Mouse (Mus musculus) midbrain, embryonic 11.5 days (tissue): ENCODE results near the gene Mylk2. TPM values are rescaled to one million over a fixed set of nuclear protein-coding genes. Genes with fewer than 3 reads are reported as not detected.

Source experiments
- ATAC-seq: fragments of 200-750 bp; cut with Nextera tagmentation; 2 replicates; pipeline ENCODE4 v1.8.0; 2017; ENCODE audit warnings: moderate TSS enrichment, moderate library complexity; ENCODE audit not compliant: low FRiP score
- DNase-seq: peaks from one replicate; pipeline ENCODE4 v3.0.0; 2015; ENCODE audit warnings: low spot score; ENCODE audit errors: missing footprints
- H3K27ac ChIP-seq: fragments of 300-500 bp; sonication (generic); 2 replicates; pipeline ENCODE4 v1.5.1; 2014; ENCODE audit warnings: low read depth, low read length
- H3K27me3 ChIP-seq: fragments of 300-500 bp; sonication (generic); 2 replicates; pipeline ENCODE4 v1.6.1; 2014; ENCODE audit warnings: mild to moderate bottlenecking, low read length, moderate library complexity, mixed read lengths; ENCODE audit not compliant: control insufficient read depth, insufficient read depth
- H3K36me3 ChIP-seq: fragments of 300-500 bp; sonication (generic); 2 replicates; pipeline ENCODE4 v1.6.1; 2014; ENCODE audit warnings: mild to moderate bottlenecking, low read length, moderate library complexity, mixed read lengths; ENCODE audit not compliant: control insufficient read depth, insufficient read depth
- H3K4me1 ChIP-seq: fragments of 300-500 bp; sonication (generic); 2 replicates; pipeline ENCODE4 v1.6.1; 2014; ENCODE audit warnings: low read length; ENCODE audit not compliant: control insufficient read depth, insufficient read depth
- H3K4me2 ChIP-seq: fragments of 300-500 bp; sonication (generic); 2 replicates; pipeline ENCODE4 v1.6.1; 2014; ENCODE audit warnings: mild to moderate bottlenecking, moderate library complexity
- H3K4me3 ChIP-seq: fragments of 300-500 bp; sonication (generic); 2 replicates; pipeline ENCODE4 v1.5.1; 2014; ENCODE audit warnings: low read depth, low read length
- H3K9ac ChIP-seq: fragments of 300-500 bp; sonication (generic); 2 replicates; pipeline ENCODE4 v1.6.1; 2014; ENCODE audit warnings: low read length
- H3K9me3 ChIP-seq: fragments of 300-500 bp; sonication (generic); 2 replicates; pipeline ENCODE4 v1.6.1; 2016; ENCODE audit warnings: low read length; ENCODE audit not compliant: control insufficient read depth
- WGBS: fragments of 180-500 bp; shearing (Covaris S2); extraction: QIAGEN DNeasy Blood & Tissue Kit; methylation state at CpG from one replicate; pipeline ENCODE4 v1.1.7; 2014; 5-methylcytosine and 5-hydroxymethylcytosine counted together
- polyA plus RNA-seq: library from polyadenylated mRNA; unstranded; fragments of >200 nt; fragmentation: Nextera tagmentation; extraction: Ambion mirVana; gene quantifications from 2 replicates; pipeline ENCODE4 v1.2.1, GENCODE M21; 2014

The Mylk2 gene
- polyA plus RNA-seq, 1 experiment from 2014 or later = not detected

GRCm38 (mm10) chr2:152944013-152944412 is 32.9 kb downstream of the Mylk2 start:
- Histone ChIP-seq H3K36me3 (no peaks in the 10 kb centered on the region), H3K9ac (no peak overlapping the region), H3K27me3 (peaks cover 55% of the 10 kb centered on the region), H3K27ac (no peak overlapping the region), H3K4me3 (no peak overlapping the region), H3K9me3 (no peaks in the 10 kb centered on the region), H3K4me2 (no peak overlapping the region), H3K4me1 (peaks cover 4% of the 10 kb centered on the region; the same call in 1 of the 2 replicates)
- no peak for ATAC-seq
- DNase-seq = no peak
- WGBS = 62% methylated on average over 9 of the region's 9 CpGs

- H3K9me3 ChIP-seq = no peaks in the 10 kb centered on the region
- H3K27me3 ChIP-seq = peaks cover 49% of the 10 kb centered on the region
- no peaks in the 10 kb centered on the region for H3K36me3 ChIP-seq
- H3K4me3 ChIP-seq = no peak overlapping the region
- 70% methylated on average over 7 of the region's 7 CpGs for WGBS
- H3K4me2 ChIP-seq = no peak overlapping the region
- H3K9ac ChIP-seq = no peak overlapping the region
- ATAC-seq = no peak
- peaks cover 10% of the 10 kb centered on the region for H3K4me1 ChIP-seq
- DNase-seq = no peak
- no peak overlapping the region for H3K27ac ChIP-seq
Measured at GRCm38 (mm10) chr2:152947098-152947497, 35.9 kb downstream of the Mylk2 start.

- Histone ChIP-seq H3K4me3 (no peak overlapping the region), H3K9me3 (no peaks in the 10 kb centered on the region), H3K36me3 (no peaks in the 10 kb centered on the region), H3K27me3 (peaks cover 35% of the 10 kb centered on the region), H3K27ac (no peak overlapping the region), H3K9ac (no peak overlapping the region), H3K4me2 (no peak overlapping the region), H3K4me1 (peaks cover 7% of the 10 kb centered on the region)
- WGBS = 89% methylated on average over 5 of the region's 5 CpGs
- no peak for ATAC-seq
- DNase-seq = no peak
Measured at GRCm38 (mm10) chr2:152948438-152949020, 37.4 kb downstream of the Mylk2 start.

GRCm38 (mm10) chr2:152950358-152951064 is 39.4 kb downstream of the Mylk2 start:
- Histone ChIP-seq H3K9me3 (no peaks in the 10 kb centered on the region), H3K27ac (no peak overlapping the region), H3K4me3 (peak overlapping the region; percentile 73), H3K9ac (no peak overlapping the region), H3K27me3 (peaks cover 20% of the 10 kb centered on the region), H3K4me2 (peak overlapping the region; percentile 92), H3K4me1 (peaks cover 6% of the 10 kb centered on the region; the same call in 1 of the 2 replicates), H3K36me3 (no peaks in the 10 kb centered on the region)
- DNase-seq (no peak), ATAC-seq (no peak)
- 47% methylated on average over 10 of the region's 11 CpGs for WGBS

GRCm38 (mm10) chr2:152951065-152951849 is 40.1 kb downstream of the Mylk2 start, which contains the start of gene Dusp15:
Gene Dusp15 (minus strand): TSS chr2:152951698.
- Histone ChIP-seq H3K4me1 (peaks cover 6% of the 10 kb centered on the region; the same call in 1 of the 2 replicates), H3K9ac (peak within 1 kb of the TSS; percentile 76), H3K9me3 (no peaks in the 10 kb centered on the region), H3K27me3 (peaks cover 16% of the 10 kb centered on the region), H3K27ac (no peak within 1 kb of the TSS), H3K36me3 (no peaks in the 10 kb centered on the region), H3K4me3 (peak within 1 kb of the TSS; percentile 73), H3K4me2 (peak within 1 kb of the TSS; percentile 92)
- DNase-seq (peak; percentile 95), ATAC-seq (peak; percentile 79)
- 1% methylated on average over 50 of the region's 54 CpGs for WGBS

GRCm38 (mm10) chr2:152951850-152952720 is 40.9 kb downstream of the Mylk2 start:
- Histone ChIP-seq H3K36me3 (no peaks in the 10 kb centered on the region), H3K4me2 (peak overlapping the region; percentile 92), H3K9me3 (no peaks in the 10 kb centered on the region), H3K4me1 (peaks cover 6% of the 10 kb centered on the region; the same call in 1 of the 2 replicates), H3K27me3 (peaks cover 16% of the 10 kb centered on the region), H3K4me3 (peak overlapping the region; percentile 73), H3K27ac (no peak overlapping the region), H3K9ac (peak overlapping the region; percentile 76)
- 15% methylated on average over 13 of the region's 13 CpGs for WGBS
- ATAC-seq (peak; percentile 20), DNase-seq (peak; percentile 94)

GRCm38 (mm10) chr2:152958116-152958515 is 47.0 kb downstream of the Mylk2 start:
- no peaks in the 10 kb centered on the region for H3K27me3 ChIP-seq
- WGBS = 77% methylated on average over 3 of the region's 3 CpGs
- H3K4me1 ChIP-seq = no peaks in the 10 kb centered on the region
- H3K4me3 ChIP-seq = no peak overlapping the region
- H3K27ac ChIP-seq = no peak overlapping the region
- no peak overlapping the region for H3K4me2 ChIP-seq
- no peak for DNase-seq
- H3K9me3 ChIP-seq = no peaks in the 10 kb centered on the region
- H3K36me3 ChIP-seq = no peaks in the 10 kb centered on the region
- ATAC-seq = no peak
- H3K9ac ChIP-seq = no peak overlapping the region

GRCm38 (mm10) chr2:152962091-152962793 is 51.1 kb downstream of the Mylk2 start, which contains the start of gene Ttll9:
Gene Ttll9 (plus strand): TSS chr2:152962485.
- ATAC-seq = peak; percentile 95
- no peaks in the 10 kb centered on the region for H3K4me1 ChIP-seq
- peak within 1 kb of the TSS; percentile 42 for H3K4me3 ChIP-seq
- peak within 1 kb of the TSS; percentile 65 for H3K4me2 ChIP-seq
- no peak within 1 kb of the TSS for H3K27ac ChIP-seq
- H3K27me3 ChIP-seq = no peaks in the 10 kb centered on the region
- under 1% methylated on average over 34 of the region's 34 CpGs for WGBS
- H3K9me3 ChIP-seq = no peaks in the 10 kb centered on the region
- peak within 1 kb of the TSS; percentile 26; the same call in 1 of the 2 replicates for H3K9ac ChIP-seq
- peak; percentile 98 for DNase-seq
- H3K36me3 ChIP-seq = no peaks in the 10 kb centered on the region
